Mouse (Mus musculus) left cerebral cortex, adult 8-10 months (tissue): ENCODE data around the gene Prpf6. TPM values are rescaled to one million over a fixed set of nuclear protein-coding genes. Genes with fewer than 3 reads are reported as not detected.

Experiments used
- DNase-seq, 2 experiments: peaks; one replicate each; pipeline ENCODE4 v3.0.0; 2022; ENCODE audit warnings: low spot score in 2 of 2
- total RNA-seq, 4 experiments: library from RNA; stranded (reverse); gene quantifications; 2 replicates each; pipeline ENCODE4 v1.2.4; 2022

Prpf6 gene
- total RNA-seq, 4 experiments from 2014 or later, result 54.0 to 60.9 (median 56.7) TPM

GRCm38 (mm10) chr2:181657441-181657840, 65.8 kb downstream of the Prpf6 start:
- no peak for DNase-seq

GRCm38 (mm10) chr2:181658528-181658927, 66.9 kb downstream of the Prpf6 start:
- DNase-seq, result no peak

- peak in 1 of 2 experiments; percentile 70 for DNase-seq
Measured at GRCm38 (mm10) chr2:181658930-181659555, 67.4 kb downstream of the Prpf6 start.

- peak; percentile 43 to 65 for DNase-seq
Measured at GRCm38 (mm10) chr2:181659609-181660055, 68.0 kb downstream of the Prpf6 start.

GRCm38 (mm10) chr2:181662620-181663297, 71.1 kb downstream of the Prpf6 start:
- DNase-seq, result no peak

GRCm38 (mm10) chr2:181663298-181663630, 71.6 kb downstream of the Prpf6 start:
- no peak for DNase-seq

- DNase-seq, result no peak
Measured at GRCm38 (mm10) chr2:181670285-181670912, 78.7 kb downstream of the Prpf6 start.

- DNase-seq, result no peak
Measured at GRCm38 (mm10) chr2:181670913-181671311, 79.2 kb downstream of the Prpf6 start.

- DNase-seq, result no peak
Measured at GRCm38 (mm10) chr2:181671326-181671725, 79.7 kb downstream of the Prpf6 start, which contains the start of gene Sox18. Gene Sox18 (minus strand): TSS chr2:181671640.

- no peak for DNase-seq
Measured at GRCm38 (mm10) chr2:181671984-181672383, 80.3 kb downstream of the Prpf6 start.

GRCm38 (mm10) chr2:181673501-181673900, 81.8 kb downstream of the Prpf6 start:
- no peak for DNase-seq

- DNase-seq, result no peak
Measured at GRCm38 (mm10) chr2:181674934-181675333, 83.3 kb downstream of the Prpf6 start.

GRCm38 (mm10) chr2:181675454-181675853, 83.8 kb downstream of the Prpf6 start:
- DNase-seq, result peak in 1 of 2 experiments; percentile 52

- DNase-seq, result no peak
Measured at GRCm38 (mm10) chr2:181676424-181676823, 84.8 kb downstream of the Prpf6 start.

- DNase-seq, result no peak
Measured at GRCm38 (mm10) chr2:181677096-181677754, 85.6 kb downstream of the Prpf6 start.

GRCm38 (mm10) chr2:181677755-181678098, 86.1 kb downstream of the Prpf6 start:
- no peak for DNase-seq

GRCm38 (mm10) chr2:181678780-181679179, 87.1 kb downstream of the Prpf6 start:
- DNase-seq, result peak; percentile 63 to 82

GRCm38 (mm10) chr2:181679951-181680715, 88.5 kb downstream of the Prpf6 start, which contains the start of gene Tcea2:
Gene Tcea2 (plus strand): TSS chr2:181680310.
- peak; percentile 62 for DNase-seq

- peak in 1 of 2 experiments; percentile 32 for DNase-seq
Measured at GRCm38 (mm10) chr2:181680716-181681117, 89.0 kb downstream of the Prpf6 start.

GRCm38 (mm10) chr2:181681978-181682377, 90.3 kb downstream of the Prpf6 start:
- DNase-seq, result no peak

GRCm38 (mm10) chr2:181683381-181683780, 91.7 kb downstream of the Prpf6 start:
- DNase-seq, result no peak
